Mouse (Mus musculus): ENCODE measurements around the gene Vpreb1.

GRCm38 (mm10) chr16:16888341-16888740 lies 17.7 kb upstream of the Vpreb1 start:
- TF ChIP-seq POLR2A (IDR thresholded peaks at IDR 0.05; ENCODE audit: low read depth, low read length) (no peak), CTCF (IDR thresholded peaks at IDR 0.05; ENCODE audit: extremely low read depth, insufficient read length, insufficient replicate concordance, low read depth, low read length) (no peak)
